Mouse (Mus musculus) lung, adult 2 months (tissue): Measurements from ENCODE around the gene Olfr1506.
"Not testable (repeated sequence)": the region's sequence is repeated elsewhere in the genome, so short reads cannot be mapped to it uniquely, and the experiment has no call there.

Experiments used
- CTCF ChIP-seq: fragments of 200-500 bp; IDR thresholded peaks from 2 replicates; pipeline ENCODE4 v1.5.1; 2011; ENCODE audit warnings: mild to moderate bottlenecking, low read length, control low read depth; ENCODE audit not compliant: insufficient read depth
- POLR2A ChIP-seq: fragments of 200-500 bp; IDR thresholded peaks from 2 replicates; pipeline ENCODE4 v1.6.1; 2011; ENCODE audit warnings: low read depth, mild to moderate bottlenecking, control low read depth, low read length, borderline replicate concordance; ENCODE audit errors: extremely low read depth

DNA sequence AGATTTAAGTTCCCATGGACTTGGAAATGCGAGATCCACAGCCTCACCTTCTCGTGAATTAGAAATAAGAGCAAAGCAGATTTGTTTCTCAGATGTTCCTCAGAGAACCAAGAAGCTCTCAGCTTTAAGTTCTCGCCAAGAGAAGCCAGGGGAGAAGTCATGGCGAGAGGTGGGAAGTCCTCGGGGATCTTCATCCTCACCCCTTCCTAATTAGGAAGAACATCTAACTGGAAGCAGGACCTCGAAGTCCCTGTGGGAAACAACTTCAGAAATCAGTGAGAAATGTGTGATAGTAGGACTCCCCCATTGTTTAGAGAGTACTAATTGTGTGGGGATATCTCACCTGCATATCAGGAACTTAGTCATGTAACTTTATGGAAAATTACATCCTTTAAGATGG is at the start of gene Olfr1506:
- not testable (repeated sequence) for TF ChIP-seq POLR2A, CTCF
